Mouse (Mus musculus) hindbrain, embryonic 16.5 days (tissue): ENCODE measurements around the gene Insrr. TPM values are rescaled to one million over a fixed set of nuclear protein-coding genes. Genes with fewer than 3 reads are reported as not detected.

Experiments used
- ATAC-seq: fragments of 200-750 bp; cut with Nextera tagmentation; 2 replicates; pipeline ENCODE4 v1.8.0; 2017; ENCODE audit warnings: moderate TSS enrichment, moderate library complexity
- H3K27ac ChIP-seq: fragments of 300-500 bp; sonication (generic); 2 replicates; pipeline ENCODE4 v1.5.1; 2014; ENCODE audit warnings: low read depth, mild to moderate bottlenecking, control low read depth, low read length, moderate library complexity
- H3K27me3 ChIP-seq: fragments of 300-500 bp; sonication (generic); replicated peaks from 2 replicates; pipeline ENCODE4 v1.6.1; 2014; ENCODE audit warnings: low read length; ENCODE audit not compliant: control insufficient read depth, insufficient read depth
- H3K36me3 ChIP-seq: fragments of 300-500 bp; sonication (generic); 2 replicates; pipeline ENCODE4 v1.6.1; 2014; ENCODE audit warnings: mild to moderate bottlenecking, low read length, moderate library complexity, mixed read lengths; ENCODE audit not compliant: control insufficient read depth, insufficient read depth
- H3K4me1 ChIP-seq: fragments of 300-500 bp; sonication (generic); 2 replicates; pipeline ENCODE4 v1.6.1; 2014; ENCODE audit warnings: low read depth, low read length; ENCODE audit not compliant: control insufficient read depth, insufficient read depth
- H3K4me2 ChIP-seq: fragments of 300-500 bp; sonication (generic); 2 replicates; pipeline ENCODE4 v1.6.1; 2014; ENCODE audit warnings: mild to moderate bottlenecking, low read length, control low read depth, moderate library complexity
- H3K4me3 ChIP-seq: fragments of 300-500 bp; sonication (generic); 2 replicates; pipeline ENCODE4 v1.5.1; 2014; ENCODE audit warnings: mild to moderate bottlenecking, low read length, control low read depth, moderate library complexity
- H3K9ac ChIP-seq: fragments of 300-500 bp; sonication (generic); 2 replicates; pipeline ENCODE4 v1.6.1; 2014; ENCODE audit warnings: low read depth, mild to moderate bottlenecking, control low read depth, low read length, moderate library complexity
- H3K9me3 ChIP-seq: fragments of 300-500 bp; sonication (generic); 2 replicates; pipeline ENCODE4 v1.6.1; 2014; ENCODE audit warnings: mild to moderate bottlenecking, low read length, moderate library complexity; ENCODE audit not compliant: control insufficient read depth
- WGBS: fragments of 180-500 bp; shearing (Covaris S2); extraction: QIAGEN DNeasy Blood & Tissue Kit; methylation state at CpG from one replicate; pipeline ENCODE4 v1.1.7; 2014; 5-methylcytosine and 5-hydroxymethylcytosine counted together
- polyA plus RNA-seq: library from polyadenylated mRNA; unstranded; fragments of >200 nt; fragmentation: Nextera tagmentation; extraction: Ambion mirVana; gene quantifications from 2 replicates; pipeline ENCODE4 v1.2.1, GENCODE M21; 2015

Gene Insrr
- polyA plus RNA-seq, 1 experiment from 2014 or later: 0.49 TPM

DNA sequence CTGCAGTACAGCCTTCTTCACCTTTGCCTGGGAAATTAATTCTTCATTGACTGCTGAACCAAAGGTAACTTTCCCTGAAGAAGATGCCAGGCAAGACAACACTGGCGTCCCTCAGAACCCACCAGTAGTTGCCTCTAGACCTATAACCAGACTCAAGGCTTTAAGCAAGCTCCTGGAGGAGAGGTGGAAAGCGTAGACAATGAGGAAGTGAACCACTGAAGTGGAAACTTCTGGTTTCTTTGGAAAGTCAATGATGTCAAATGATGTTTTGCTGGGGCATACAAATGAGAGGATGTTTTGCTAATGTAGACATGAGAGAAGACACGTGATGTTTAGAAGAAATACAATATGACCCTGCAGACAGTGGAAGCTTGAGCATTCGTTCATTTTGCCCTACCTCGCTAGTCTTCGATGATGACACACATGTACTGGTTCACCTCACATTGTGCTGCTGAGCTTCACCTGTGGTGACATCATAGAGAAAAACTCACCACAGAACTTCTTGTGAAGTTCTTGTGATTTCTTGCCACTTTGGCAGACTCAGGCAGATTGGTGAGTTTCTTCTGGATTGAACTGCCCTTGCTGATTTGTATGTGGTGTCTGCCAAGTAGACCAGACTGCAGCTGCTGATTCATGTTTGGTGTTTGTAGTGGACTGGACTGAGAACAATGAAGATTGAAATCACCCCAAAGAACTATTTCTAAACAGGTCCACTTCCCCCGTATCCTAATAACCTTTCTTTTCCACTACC lies 35.5 kb downstream of the Insrr start:
- no peak overlapping the region for H3K27ac ChIP-seq
- ATAC-seq: no peak
- H3K36me3 ChIP-seq: no peaks in the 10 kb centered on the region
- H3K9me3 ChIP-seq: no peaks in the 10 kb centered on the region
- WGBS: 80% methylated on average over 7 of the region's 7 CpGs
- H3K27me3 ChIP-seq: no peaks in the 10 kb centered on the region
- no peak overlapping the region for H3K9ac ChIP-seq
- no peaks in the 10 kb centered on the region for H3K4me1 ChIP-seq
- H3K4me3 ChIP-seq: no peak overlapping the region
- no peak overlapping the region for H3K4me2 ChIP-seq

DNA sequence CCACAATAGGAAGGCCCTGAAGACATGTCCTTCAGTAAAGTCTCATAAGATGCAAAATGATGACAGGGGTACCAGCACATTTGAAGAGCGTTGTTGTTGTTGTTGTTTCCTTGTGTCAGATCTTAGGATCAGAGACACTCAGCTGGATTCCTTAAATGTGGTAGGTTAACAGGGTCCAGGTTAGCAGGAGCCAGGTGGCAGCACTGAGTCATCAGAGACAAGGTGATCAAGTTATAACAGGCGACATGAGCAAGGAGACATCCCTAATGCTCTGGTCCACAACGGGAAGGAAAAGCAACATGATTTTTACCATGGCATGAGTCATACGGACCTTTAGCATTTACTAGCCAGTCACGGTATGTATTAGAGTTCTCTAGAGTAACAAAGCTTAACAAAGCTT lies 36.7 kb downstream of the Insrr start:
- no peaks in the 10 kb centered on the region for H3K9me3 ChIP-seq
- no peak overlapping the region for H3K9ac ChIP-seq
- 73% methylated on average over 5 of the region's 5 CpGs for WGBS
- no peak overlapping the region for H3K27ac ChIP-seq
- H3K4me2 ChIP-seq: no peak overlapping the region
- no peak for ATAC-seq
- no peaks in the 10 kb centered on the region for H3K27me3 ChIP-seq
- no peaks in the 10 kb centered on the region for H3K4me1 ChIP-seq
- H3K4me3 ChIP-seq: no peak overlapping the region
- H3K36me3 ChIP-seq: no peaks in the 10 kb centered on the region

DNA sequence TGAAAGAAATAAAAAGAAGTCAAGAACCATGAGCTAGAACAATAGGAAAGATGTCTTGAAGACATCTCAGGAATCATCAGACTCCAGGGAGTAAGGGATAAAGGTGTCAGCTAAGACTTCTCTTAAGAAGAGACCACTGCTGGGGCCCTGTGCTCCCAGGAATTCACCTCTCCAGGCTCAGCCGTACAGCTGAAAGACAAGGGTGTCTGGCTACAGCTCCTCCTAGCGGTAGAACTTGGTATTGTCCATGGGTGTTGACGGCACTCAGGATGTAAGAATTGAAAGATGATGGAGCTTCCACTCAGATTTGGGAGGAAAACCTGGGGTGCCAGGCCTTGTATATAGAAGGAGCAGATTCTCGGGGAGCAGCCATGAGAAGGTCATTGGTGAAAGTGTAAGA lies 41.9 kb downstream of the Insrr start:
- 4% methylated on average over 4 of the region's 4 CpGs for WGBS
- no peak overlapping the region for H3K4me3 ChIP-seq
- H3K36me3 ChIP-seq: no peaks in the 10 kb centered on the region
- H3K9ac ChIP-seq: no peak overlapping the region
- no peak overlapping the region for H3K27ac ChIP-seq
- ATAC-seq: no peak
- H3K4me1 ChIP-seq: no peaks in the 10 kb centered on the region
- no peak overlapping the region for H3K4me2 ChIP-seq
- no peaks in the 10 kb centered on the region for H3K9me3 ChIP-seq
- H3K27me3 ChIP-seq: no peaks in the 10 kb centered on the region

DNA sequence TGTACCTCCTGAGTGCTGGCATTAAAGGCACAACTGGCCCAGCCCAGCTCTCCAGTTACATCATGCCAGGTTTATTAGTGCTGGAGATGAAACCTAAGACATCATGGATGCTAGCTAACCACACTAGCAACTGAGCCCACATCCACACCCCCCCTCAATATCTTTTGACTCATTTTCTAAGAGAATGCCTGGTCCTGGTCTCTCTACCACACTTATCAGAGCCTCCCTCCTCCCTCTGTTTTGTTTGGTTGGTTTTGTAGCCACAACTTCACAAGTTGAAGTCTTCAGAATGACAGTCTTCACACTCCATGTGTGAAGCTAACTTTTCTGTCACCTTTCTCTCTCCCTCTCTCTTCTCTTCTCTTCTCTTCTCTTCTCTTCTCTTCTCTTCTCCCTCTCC lies 44.1 kb downstream of the Insrr start:
- Histone ChIP-seq H3K9ac (no peak overlapping the region), H3K4me1 (no peaks in the 10 kb centered on the region), H3K4me3 (no peak overlapping the region), H3K36me3 (no peaks in the 10 kb centered on the region), H3K27ac (no peak overlapping the region), H3K27me3 (no peaks in the 10 kb centered on the region), H3K4me2 (no peak overlapping the region), H3K9me3 (no peaks in the 10 kb centered on the region)
- ATAC-seq: no peak

DNA sequence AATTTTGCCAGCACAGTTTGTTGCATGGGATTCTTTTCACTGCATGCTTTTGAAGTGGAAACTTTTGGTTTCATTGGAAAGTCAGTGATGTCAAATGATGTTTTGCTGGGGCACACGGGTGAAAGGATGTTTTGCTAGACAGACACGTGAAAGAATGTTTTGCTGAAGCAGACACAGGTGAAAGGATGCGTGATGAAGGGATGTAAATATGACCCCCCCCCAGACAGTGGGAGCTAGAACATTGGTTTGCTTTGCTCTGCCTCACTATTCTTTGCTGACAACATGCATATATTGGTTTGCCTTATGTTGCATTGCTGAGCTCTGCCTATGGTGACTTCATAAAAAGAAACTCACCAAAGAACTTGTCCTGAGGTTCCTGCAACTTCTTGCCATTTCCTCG lies 48.2 kb downstream of the Insrr start:
- Histone ChIP-seq H3K9me3 (no peaks in the 10 kb centered on the region), H3K4me2 (no peak overlapping the region), H3K4me1 (no peaks in the 10 kb centered on the region), H3K36me3 (no peaks in the 10 kb centered on the region), H3K4me3 (no peak overlapping the region), H3K27me3 (no peaks in the 10 kb centered on the region), H3K9ac (no peak overlapping the region), H3K27ac (no peak overlapping the region)
- ATAC-seq: no peak
- WGBS: 86% methylated on average over 4 of the region's 4 CpGs

DNA sequence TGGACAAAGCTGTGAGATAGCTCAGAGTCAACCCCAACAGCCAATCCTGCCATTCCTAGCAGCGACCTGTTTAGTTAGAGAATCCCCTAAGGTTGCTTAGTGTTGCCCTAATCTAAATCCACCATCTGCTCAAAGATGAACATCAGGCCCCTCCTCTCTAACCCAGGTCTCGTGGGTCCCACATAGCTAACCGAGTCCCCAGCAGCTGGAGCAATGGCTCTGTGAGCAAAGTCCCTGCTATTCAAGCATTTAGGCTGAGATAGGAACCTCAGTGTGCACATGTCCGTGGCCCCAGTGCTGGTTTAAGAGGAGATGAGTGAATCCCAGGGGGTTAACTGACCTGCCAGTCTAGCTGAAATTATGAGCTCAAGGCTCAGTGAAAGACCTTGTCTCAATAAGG lies 49.4 kb downstream of the Insrr start:
- H3K9ac ChIP-seq: no peak overlapping the region
- H3K4me3 ChIP-seq: no peak overlapping the region
- no peak overlapping the region for H3K27ac ChIP-seq
- H3K27me3 ChIP-seq: no peaks in the 10 kb centered on the region
- no peaks in the 10 kb centered on the region for H3K9me3 ChIP-seq
- H3K36me3 ChIP-seq: no peaks in the 10 kb centered on the region
- no peaks in the 10 kb centered on the region for H3K4me1 ChIP-seq
- H3K4me2 ChIP-seq: no peak overlapping the region
- no peak for ATAC-seq
- WGBS: 71% methylated on average over 4 of the region's 4 CpGs

DNA sequence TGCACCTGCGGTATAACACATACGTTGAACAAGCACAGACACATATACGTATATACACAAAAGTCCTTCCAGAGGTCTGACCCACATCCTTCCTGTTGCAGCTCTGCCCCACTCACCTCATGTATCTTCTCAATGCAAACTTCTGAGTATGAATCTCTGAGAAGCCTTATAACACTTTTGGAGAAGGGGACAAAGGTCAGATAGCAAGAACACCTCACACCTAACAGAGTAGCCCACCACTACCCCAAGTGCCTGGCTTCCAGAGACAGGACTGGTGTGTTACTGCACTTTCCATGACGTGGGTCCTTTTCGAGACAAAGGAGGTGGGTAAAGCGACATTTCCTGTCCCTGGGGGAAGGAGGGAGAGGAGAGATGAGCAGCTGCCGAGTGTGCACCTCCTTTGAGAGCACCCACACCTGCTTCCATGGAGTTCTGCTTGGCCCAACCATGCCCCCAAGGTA lies 49.9 kb downstream of the Insrr start, which contains the start of gene Sh2d2a:
Sh2d2a (plus strand) TSS at position 106 of the 461 bp plus-strand sequence.
- Histone ChIP-seq H3K27ac (no peak within 1 kb of the TSS), H3K4me2 (no peak within 1 kb of the TSS), H3K4me3 (no peak within 1 kb of the TSS), H3K9me3 (no peaks in the 10 kb centered on the region), H3K27me3 (no peaks in the 10 kb centered on the region), H3K9ac (no peak within 1 kb of the TSS), H3K4me1 (no peaks in the 10 kb centered on the region), H3K36me3 (no peaks in the 10 kb centered on the region)
- ATAC-seq: no peak
- 75% methylated on average over 7 of the region's 7 CpGs for WGBS

DNA sequence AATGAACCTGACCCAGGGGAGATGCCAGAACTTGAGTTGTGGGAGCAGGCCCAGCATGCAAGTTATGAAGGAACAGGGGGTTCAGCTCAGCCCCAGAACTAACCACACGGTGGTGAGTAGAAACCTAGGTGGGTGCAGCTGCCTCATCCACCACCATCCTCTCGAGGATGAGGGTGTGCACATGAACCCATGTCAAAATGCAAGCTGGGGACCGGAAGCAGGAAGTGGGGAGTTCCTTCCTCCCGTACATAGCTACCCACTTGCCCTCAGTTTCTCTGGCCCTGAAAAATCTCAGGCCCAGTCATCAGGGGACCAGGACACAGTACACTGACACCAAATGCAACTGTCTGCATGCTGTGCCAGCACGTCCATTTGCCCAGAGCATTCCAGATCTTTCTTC lies 50.9 kb downstream of the Insrr start:
- no peak for ATAC-seq
- Histone ChIP-seq H3K9ac (no peak overlapping the region), H3K27me3 (no peaks in the 10 kb centered on the region), H3K27ac (no peak overlapping the region), H3K9me3 (no peaks in the 10 kb centered on the region), H3K4me2 (no peak overlapping the region), H3K4me1 (no peaks in the 10 kb centered on the region), H3K4me3 (no peak overlapping the region), H3K36me3 (no peaks in the 10 kb centered on the region)
- 67% methylated on average over 5 of the region's 5 CpGs for WGBS

DNA sequence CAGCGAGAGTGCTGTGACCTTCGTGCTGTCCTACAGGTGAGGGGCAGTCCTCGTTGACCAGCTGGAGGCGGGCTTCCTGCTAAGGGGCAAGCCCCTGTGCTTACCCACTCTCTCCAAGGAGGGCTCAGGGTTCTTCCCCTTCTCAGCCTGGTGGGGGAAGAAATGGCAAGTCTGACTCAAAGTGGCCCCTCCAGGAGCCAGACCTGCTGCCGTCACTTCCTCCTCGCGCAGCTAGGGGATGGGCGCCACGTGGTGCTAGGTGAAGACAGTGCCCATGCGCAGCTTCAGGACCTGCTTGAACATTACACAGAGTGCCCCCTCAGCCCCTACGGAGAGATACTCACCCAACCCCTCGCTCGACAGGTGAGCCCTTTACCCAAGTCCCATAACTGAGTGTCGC lies 52.4 kb downstream of the Insrr start:
- no peak overlapping the region for H3K4me3 ChIP-seq
- WGBS: 88% methylated on average over 14 of the region's 14 CpGs

More for the DNA sequence above, 52.4 kb downstream of the Insrr start:
- peaks cover 1% of the 10 kb centered on the region; the same call in 1 of the 2 replicates for H3K4me1 ChIP-seq
- no peaks in the 10 kb centered on the region for H3K36me3 ChIP-seq
- H3K9ac ChIP-seq: no peak overlapping the region
- H3K27ac ChIP-seq: no peak overlapping the region
- no peak overlapping the region for H3K4me2 ChIP-seq
- H3K9me3 ChIP-seq: no peaks in the 10 kb centered on the region
- no peak for ATAC-seq
- H3K27me3 ChIP-seq: no peaks in the 10 kb centered on the region
